Mouse (Mus musculus) neural tube, embryonic 13.5 days (tissue): ENCODE data around the gene Vps26c. TPM values are rescaled to one million over a fixed set of nuclear protein-coding genes. Genes with fewer than 3 reads are reported as not detected.
"Not testable (repeated sequence)": the region's sequence is repeated elsewhere in the genome, so short reads cannot be mapped to it uniquely, and the experiment has no call there.

Source experiments
- ATAC-seq: fragments of 200-750 bp; cut with Nextera tagmentation; 2 replicates; pipeline ENCODE4 v1.8.0; 2017; ENCODE audit warnings: low read depth, mild to moderate bottlenecking, moderate TSS enrichment, moderate library complexity
- H3K27ac ChIP-seq: fragments of 300-500 bp; sonication (generic); replicated peaks from 2 replicates; pipeline ENCODE4 v1.5.1; 2015; ENCODE audit warnings: moderate library complexity, mild to moderate bottlenecking, inconsistent platforms
- H3K27me3 ChIP-seq: fragments of 300-500 bp; sonication (generic); 2 replicates; pipeline ENCODE4 v1.6.1; 2015; ENCODE audit warnings: mild to moderate bottlenecking, inconsistent platforms
- H3K36me3 ChIP-seq: fragments of 300-500 bp; sonication (generic); 2 replicates; pipeline ENCODE4 v1.6.1; 2015; ENCODE audit warnings: mild to moderate bottlenecking, inconsistent platforms
- H3K4me1 ChIP-seq: fragments of 300-500 bp; sonication (generic); replicated peaks from 2 replicates; pipeline ENCODE4 v1.6.1; 2015; ENCODE audit warnings: inconsistent platforms
- H3K4me2 ChIP-seq: fragments of 300-500 bp; sonication (generic); 2 replicates; pipeline ENCODE4 v1.6.1; 2015; ENCODE audit warnings: inconsistent platforms, mild to moderate bottlenecking, moderate library complexity
- H3K4me3 ChIP-seq: fragments of 300-500 bp; sonication (generic); 2 replicates; pipeline ENCODE4 v1.5.1; 2015; ENCODE audit warnings: mild to moderate bottlenecking, inconsistent platforms
- H3K9ac ChIP-seq: fragments of 300-500 bp; sonication (generic); 2 replicates; pipeline ENCODE4 v1.6.1; 2015; ENCODE audit warnings: moderate library complexity, mild to moderate bottlenecking, inconsistent platforms
- H3K9me3 ChIP-seq: fragments of 300-500 bp; sonication (generic); 2 replicates; pipeline ENCODE4 v1.6.1; 2016; ENCODE audit warnings: inconsistent platforms
- WGBS: fragments of 180-500 bp; shearing (Covaris S2); methylation state at CpG from one replicate; pipeline ENCODE4 v1.1.7; 2015; 5-methylcytosine and 5-hydroxymethylcytosine counted together
- polyA plus RNA-seq: library from polyadenylated mRNA; unstranded; fragments of >200 nt; fragmentation: Nextera tagmentation; extraction: Ambion mirVana; gene quantifications from 2 replicates; pipeline ENCODE4 v1.2.1, GENCODE M21; 2015

Vps26c gene
- polyA plus RNA-seq, 1 experiment from 2014 or later: 74.6 TPM

- no peaks in the 10 kb centered on the region for H3K27me3 ChIP-seq
- peaks cover 19% of the 10 kb centered on the region for H3K4me1 ChIP-seq
- H3K9me3 ChIP-seq: no peaks in the 10 kb centered on the region
- H3K36me3 ChIP-seq: peaks cover 83% of the 10 kb centered on the region
- 96% methylated on average over 2 of the region's 2 CpGs for WGBS
- H3K4me3 ChIP-seq: no peak overlapping the region
- ATAC-seq: no peak
- no peak overlapping the region for H3K27ac ChIP-seq
- H3K9ac ChIP-seq: no peak overlapping the region
- no peak overlapping the region for H3K4me2 ChIP-seq
These were observed 58.2 kb downstream of the Vps26c start for GRCm38 (mm10) chr16:94468391-94468790.

GRCm38 (mm10) chr16:94467337-94468055, 59.1 kb downstream of the Vps26c start:
- Histone ChIP-seq H3K4me1 (peaks cover 10% of the 10 kb centered on the region), H3K9me3 (no peaks in the 10 kb centered on the region), H3K4me3 (no peak overlapping the region), H3K27me3 (no peaks in the 10 kb centered on the region), H3K27ac (no peak overlapping the region), H3K4me2 (no peak overlapping the region), H3K9ac (no peak overlapping the region), H3K36me3 (peaks cover 92% of the 10 kb centered on the region)
- 92% methylated on average over 11 of the region's 11 CpGs for WGBS
- ATAC-seq: no peak

DNA sequence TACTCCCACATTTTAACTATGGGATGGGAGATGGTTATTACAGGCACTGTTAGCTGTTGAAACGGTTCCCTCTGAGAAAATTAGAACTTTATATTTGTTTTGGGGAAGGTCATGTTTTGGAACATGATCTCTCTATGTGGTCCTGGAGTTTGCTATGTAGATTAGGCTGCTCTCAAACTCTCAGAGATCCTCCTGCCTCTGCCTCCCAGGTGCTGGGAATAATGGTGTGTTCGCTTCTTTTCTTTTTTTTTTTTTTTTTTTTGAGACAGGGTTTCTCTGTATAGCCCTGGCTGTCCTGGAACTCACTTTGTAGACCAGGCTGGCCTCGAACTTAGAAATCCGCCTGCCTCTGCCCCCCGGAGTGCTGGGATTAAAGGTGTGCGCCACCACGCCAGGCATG, 60.3 kb downstream of the Vps26c start:
- not testable (repeated sequence) for H3K4me1 ChIP-seq, H3K9me3 ChIP-seq, H3K4me3 ChIP-seq, H3K9ac ChIP-seq, H3K27ac ChIP-seq, ATAC-seq, H3K27me3 ChIP-seq, H3K4me2 ChIP-seq
- 93% methylated on average over 7 of the region's 7 CpGs for WGBS
- peaks cover 96% of the 10 kb centered on the region for H3K36me3 ChIP-seq

- H3K4me2 ChIP-seq: no peak overlapping the region
- no peak overlapping the region for H3K27ac ChIP-seq
- H3K36me3 ChIP-seq: peaks cover 98% of the 10 kb centered on the region
- WGBS: 95% methylated on average over 4 of the region's 4 CpGs
- no peak overlapping the region for H3K9ac ChIP-seq
- no peaks in the 10 kb centered on the region for H3K9me3 ChIP-seq
- no peaks in the 10 kb centered on the region for H3K27me3 ChIP-seq
- no peak overlapping the region for H3K4me3 ChIP-seq
- ATAC-seq: no peak
- no peaks in the 10 kb centered on the region; the same call in 1 of the 2 replicates for H3K4me1 ChIP-seq
These were observed 60.7 kb downstream of the Vps26c start for GRCm38 (mm10) chr16:94465900-94466299.

DNA sequence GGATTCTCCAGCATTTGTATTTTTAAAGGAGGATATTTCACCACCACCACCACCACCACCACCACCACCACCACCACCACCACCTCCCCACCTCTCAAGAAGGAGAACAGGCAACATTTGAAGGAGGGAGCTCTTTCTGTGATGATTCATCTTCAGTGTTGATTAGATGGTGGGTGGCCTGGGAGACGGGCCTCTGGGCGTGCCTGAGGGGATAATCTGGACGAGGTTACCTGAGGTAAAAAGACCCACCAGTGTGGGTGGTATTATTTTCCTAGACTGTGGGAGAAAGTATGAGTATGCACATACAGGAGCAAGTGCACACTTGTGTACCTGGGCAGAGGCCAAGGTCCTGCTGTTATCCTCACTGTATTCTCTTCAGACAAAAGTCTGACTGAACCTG, 62.6 kb downstream of the Vps26c start:
- H3K4me3 ChIP-seq: no peak overlapping the region
- H3K27ac ChIP-seq: no peak overlapping the region
- H3K9ac ChIP-seq: no peak overlapping the region
- peaks cover 99% of the 10 kb centered on the region for H3K36me3 ChIP-seq
- no peaks in the 10 kb centered on the region for H3K4me1 ChIP-seq
- H3K4me2 ChIP-seq: no peak overlapping the region
- WGBS: 86% methylated on average over 3 of the region's 3 CpGs
- H3K9me3 ChIP-seq: no peaks in the 10 kb centered on the region
- no peak for ATAC-seq
- H3K27me3 ChIP-seq: no peaks in the 10 kb centered on the region

DNA sequence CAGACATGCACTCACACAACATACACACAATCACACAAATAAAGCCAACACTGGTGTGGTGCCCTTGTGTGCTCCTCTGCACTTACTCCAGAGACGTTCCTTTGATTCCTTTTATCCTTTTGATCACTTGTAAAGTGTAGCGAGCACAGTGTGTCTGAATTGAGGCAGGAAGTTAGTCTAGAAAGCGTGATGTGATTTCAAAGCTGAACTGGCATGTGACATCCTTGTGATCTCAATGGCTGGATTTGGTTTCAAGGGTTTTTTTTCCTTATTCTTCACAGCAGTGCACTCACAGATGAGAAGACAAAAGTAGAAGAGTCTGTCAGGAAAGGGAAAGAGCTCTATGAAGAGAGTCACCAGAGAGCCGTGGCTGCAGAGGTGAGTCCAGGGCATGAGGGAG, 72.5 kb downstream of the Vps26c start:
- Histone ChIP-seq H3K9ac (no peak overlapping the region), H3K4me3 (no peak overlapping the region), H3K4me1 (no peaks in the 10 kb centered on the region), H3K4me2 (no peak overlapping the region), H3K36me3 (peaks cover 94% of the 10 kb centered on the region), H3K27me3 (no peaks in the 10 kb centered on the region), H3K9me3 (no peaks in the 10 kb centered on the region), H3K27ac (no peak overlapping the region)
- 87% methylated on average over 4 of the region's 4 CpGs for WGBS
- ATAC-seq: no peak

GRCm38 (mm10) chr16:94452768-94453167, 73.9 kb downstream of the Vps26c start:
- Histone ChIP-seq H3K27ac (no peak overlapping the region), H3K27me3 (no peaks in the 10 kb centered on the region), H3K9me3 (no peaks in the 10 kb centered on the region), H3K36me3 (peaks cover 94% of the 10 kb centered on the region), H3K4me3 (no peak overlapping the region), H3K4me1 (no peaks in the 10 kb centered on the region), H3K9ac (no peak overlapping the region), H3K4me2 (no peak overlapping the region)
- WGBS: 81% methylated on average over 4 of the region's 4 CpGs
- ATAC-seq: no peak

GRCm38 (mm10) chr16:94451545-94452488, 74.8 kb downstream of the Vps26c start:
- H3K36me3 ChIP-seq: peaks cover 94% of the 10 kb centered on the region
- H3K9me3 ChIP-seq: no peaks in the 10 kb centered on the region
- no peaks in the 10 kb centered on the region for H3K27me3 ChIP-seq
- H3K4me2 ChIP-seq: no peak overlapping the region
- H3K27ac ChIP-seq: no peak overlapping the region
- 91% methylated on average over 11 of the region's 11 CpGs for WGBS
- no peaks in the 10 kb centered on the region for H3K4me1 ChIP-seq
- no peak for ATAC-seq
- no peak overlapping the region for H3K9ac ChIP-seq
- no peak overlapping the region for H3K4me3 ChIP-seq

DNA sequence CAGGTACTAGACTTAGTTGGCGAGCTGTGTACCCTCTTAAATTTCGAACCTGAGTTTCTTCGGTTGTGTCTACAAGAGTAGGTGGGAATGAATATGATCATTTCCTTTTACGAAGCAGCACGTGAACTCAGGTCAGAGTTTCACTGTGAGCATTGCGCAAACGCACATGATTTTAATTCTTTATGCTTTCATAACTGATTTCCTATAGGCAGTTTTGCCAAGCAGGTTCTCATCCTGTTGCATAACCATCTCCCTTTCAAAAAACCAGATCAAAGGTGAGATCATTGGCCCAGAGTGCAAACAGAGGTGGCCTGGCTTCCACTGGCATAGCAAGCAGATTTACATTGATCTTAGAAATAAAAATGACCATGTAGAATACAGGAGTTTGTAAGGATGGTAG, 77.0 kb downstream of the Vps26c start:
- no peak overlapping the region for H3K9ac ChIP-seq
- H3K4me3 ChIP-seq: no peak overlapping the region
- peaks cover 88% of the 10 kb centered on the region for H3K36me3 ChIP-seq
- WGBS: 98% methylated on average over 7 of the region's 7 CpGs
- ATAC-seq: no peak
- H3K9me3 ChIP-seq: no peaks in the 10 kb centered on the region
- H3K4me1 ChIP-seq: no peaks in the 10 kb centered on the region
- no peaks in the 10 kb centered on the region for H3K27me3 ChIP-seq
- no peak overlapping the region for H3K27ac ChIP-seq
- H3K4me2 ChIP-seq: no peak overlapping the region

DNA sequence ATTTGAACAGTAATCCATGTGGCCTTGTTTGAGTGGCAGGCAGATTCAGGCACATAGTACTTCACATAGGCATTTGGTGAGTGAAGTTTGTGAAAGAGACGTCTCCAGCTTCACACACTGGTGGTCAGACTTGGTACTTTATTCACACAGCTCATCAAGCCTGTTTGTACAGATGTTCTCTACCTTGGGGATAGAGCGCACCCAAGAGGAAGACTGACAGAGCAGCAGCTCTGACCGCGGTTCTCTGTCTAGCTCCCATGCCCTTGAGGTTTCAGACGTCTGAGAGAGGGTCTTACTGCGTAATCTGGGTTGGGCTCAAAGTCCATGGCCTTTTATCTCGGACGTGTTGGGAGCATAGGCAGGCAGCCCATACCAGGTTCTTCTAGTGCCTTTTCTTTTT, 77.5 kb downstream of the Vps26c start:
- H3K9me3 ChIP-seq: no peaks in the 10 kb centered on the region
- no peak overlapping the region for H3K9ac ChIP-seq
- H3K4me2 ChIP-seq: no peak overlapping the region
- 80% methylated on average over 8 of the region's 8 CpGs for WGBS
- no peak overlapping the region for H3K27ac ChIP-seq
- H3K27me3 ChIP-seq: no peaks in the 10 kb centered on the region
- no peak overlapping the region for H3K4me3 ChIP-seq
- no peak for ATAC-seq
- H3K4me1 ChIP-seq: no peaks in the 10 kb centered on the region
- H3K36me3 ChIP-seq: peaks cover 85% of the 10 kb centered on the region
